Mouse (Mus musculus): ENCODE data around the gene Gpr4.

The Gpr4 gene

DNA sequence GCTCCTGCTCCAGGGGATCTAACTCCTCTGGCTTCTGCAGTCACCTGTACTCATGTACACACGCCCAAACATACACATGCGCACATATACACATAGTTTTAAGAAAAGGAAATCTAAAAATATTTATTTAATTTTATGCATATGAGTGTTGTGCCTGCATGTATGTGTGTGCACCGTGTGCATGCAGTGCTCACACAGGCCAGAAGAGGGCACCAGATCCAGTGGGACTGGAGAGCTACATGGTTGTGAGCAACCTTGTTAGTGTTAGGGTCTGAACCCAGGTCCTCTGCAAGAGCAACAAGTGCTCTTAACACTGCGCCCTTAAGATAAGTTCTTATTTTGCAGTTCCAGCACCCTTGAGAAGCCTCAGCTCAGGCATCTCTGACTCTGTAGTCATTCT is 17.7 kb upstream of the Gpr4 start:
- no peak for DNase-seq (ENCODE audit: low read depth, low spot score)

DNA sequence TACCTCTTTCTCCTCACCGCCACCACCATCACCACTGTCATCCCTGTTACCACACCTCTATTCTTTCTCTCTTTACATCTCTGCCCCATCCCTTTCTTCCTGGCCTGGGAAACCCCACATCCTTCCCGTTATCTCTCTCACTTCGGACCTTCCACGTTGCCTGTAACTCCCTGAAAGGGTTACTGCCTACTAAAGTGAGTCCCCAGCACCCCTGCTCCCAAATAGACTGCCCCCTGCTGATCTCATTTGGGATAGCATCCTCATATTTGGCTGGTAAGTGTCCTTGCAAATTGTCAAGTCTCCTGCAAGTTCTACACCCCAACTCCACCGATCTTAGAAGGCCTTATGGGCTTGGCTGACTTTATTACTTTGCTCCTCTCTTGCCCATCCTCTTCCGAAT is 15.7 kb upstream of the Gpr4 start:
- peak; percentile 66 for DNase-seq (ENCODE audit: low read depth, low spot score)

DNA sequence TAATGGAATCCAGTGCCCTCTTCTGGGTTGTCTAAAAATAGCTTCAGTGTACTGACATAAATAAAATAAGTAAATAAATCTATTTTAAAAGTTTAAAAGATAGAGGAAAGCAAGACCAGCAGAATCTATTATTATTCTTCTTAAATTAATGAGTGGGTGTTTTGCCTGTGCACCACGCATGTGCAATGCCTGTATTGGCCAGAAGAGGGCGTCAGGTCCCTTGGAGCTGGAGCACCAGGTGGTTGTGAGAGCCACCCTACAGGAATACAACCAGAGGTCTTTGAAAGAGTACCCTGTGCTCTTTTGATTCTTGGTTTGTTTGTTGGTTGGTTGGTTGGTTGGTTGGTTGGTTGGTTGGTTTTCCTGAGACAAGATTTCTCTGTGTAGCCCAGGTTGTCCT is 14.4 kb upstream of the Gpr4 start:
- peak; percentile 66 for DNase-seq (ENCODE audit: low read depth, low spot score)

GRCm38 (mm10) chr7:19201660-19202059 is 10.7 kb upstream of the Gpr4 start:
- no peak for DNase-seq (ENCODE audit: low read depth, low spot score)

- no peak for DNase-seq (ENCODE audit: low read depth, low spot score)
Observed at GRCm38 (mm10) chr7:19202065-19202850, 10.1 kb upstream of the Gpr4 start.

DNA sequence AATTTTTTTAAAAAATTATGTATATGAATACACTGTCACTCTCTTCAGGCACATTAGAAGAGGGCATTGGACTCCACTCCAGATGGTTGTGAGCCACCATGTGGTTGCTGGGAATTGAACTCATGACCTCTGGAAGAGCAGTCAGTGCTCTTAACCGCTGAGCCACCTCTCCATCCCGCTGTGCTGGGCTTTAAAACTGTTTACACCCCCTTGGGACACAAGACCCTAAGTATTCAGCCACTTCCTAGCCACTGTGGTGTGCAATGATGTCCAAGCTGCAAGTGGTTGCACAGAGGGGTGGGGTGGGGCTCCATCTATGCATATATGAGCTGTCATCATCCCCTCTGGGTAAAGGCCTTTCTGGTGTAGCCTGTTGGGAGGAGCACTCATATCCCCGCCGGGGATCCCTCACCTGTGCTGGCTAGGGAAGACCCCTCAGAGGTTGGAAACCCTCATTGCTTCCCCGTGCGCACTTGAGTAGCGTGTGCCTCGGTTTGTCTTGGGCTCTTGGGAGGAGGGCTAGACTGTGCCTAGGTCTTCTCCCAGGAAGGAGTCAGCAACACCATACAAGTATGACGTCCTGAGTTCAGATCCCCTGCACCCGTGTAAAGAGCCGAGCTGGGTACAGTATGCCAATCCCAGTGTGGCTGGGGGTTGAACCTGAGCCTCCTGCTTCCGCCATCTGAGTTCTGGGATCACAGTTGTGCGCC is 4.0 kb upstream of the Gpr4 start:
- DNase-seq (ENCODE audit: low read depth, low spot score), result no peak

DNA sequence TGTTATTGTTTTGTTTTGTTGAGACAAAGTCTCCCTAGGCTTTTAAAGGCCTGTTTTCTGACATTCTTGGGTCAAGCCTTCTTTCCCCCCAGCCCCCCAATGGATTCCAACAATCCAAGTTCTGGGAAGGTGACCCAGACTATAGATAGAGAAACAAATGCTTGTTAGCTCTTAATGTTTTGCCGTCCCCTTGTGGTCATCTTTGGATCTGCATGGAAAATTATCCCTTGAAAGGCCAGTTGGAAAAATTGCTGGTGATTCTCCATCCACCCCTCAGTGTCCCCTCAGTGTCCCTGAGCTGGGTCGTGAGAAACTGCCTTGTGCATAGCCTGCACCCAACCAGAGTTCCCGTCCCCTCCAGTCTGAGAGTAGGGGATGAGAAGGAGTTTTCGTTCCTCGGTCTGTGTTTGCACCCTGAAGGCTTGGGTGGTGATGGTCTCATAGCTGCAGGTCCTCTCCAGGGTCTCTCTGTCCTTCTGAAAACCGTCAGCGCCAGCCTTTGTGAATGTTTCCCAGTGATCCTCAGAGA is 3.3 kb upstream of the Gpr4 start:
- DNase-seq (ENCODE audit: low read depth, low spot score), result no peak

DNA sequence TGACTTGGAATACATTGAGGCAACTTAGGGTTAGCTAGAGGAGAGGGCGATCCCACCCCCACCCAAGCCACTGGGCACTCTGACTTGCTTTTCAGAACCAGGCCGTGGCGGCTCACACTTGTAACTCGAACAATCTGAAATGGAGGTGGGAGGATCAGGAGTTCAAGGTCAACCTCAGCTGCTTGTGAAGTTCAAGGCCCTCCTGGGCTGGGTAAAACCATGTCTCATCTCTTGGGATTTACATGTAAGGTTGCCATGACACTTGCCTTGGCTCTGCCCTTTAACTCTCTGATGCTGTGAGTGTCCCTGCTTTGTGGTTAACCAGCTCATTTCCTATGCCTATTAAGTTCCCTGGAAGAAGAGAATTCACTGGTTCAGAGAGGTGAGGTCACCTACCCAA is 2.8 kb upstream of the Gpr4 start:
- DNase-seq (ENCODE audit: low read depth, low spot score), result no peak

GRCm38 (mm10) chr7:19210010-19210409 is 2.3 kb upstream of the Gpr4 start:
- DNase-seq (ENCODE audit: low read depth, low spot score), result peak; percentile 33

- DNase-seq (ENCODE audit: low read depth, low spot score), result no peak
Observed at GRCm38 (mm10) chr7:19211041-19211675, 1.2 kb upstream of the Gpr4 start.

GRCm38 (mm10) chr7:19213385-19213784 is 1.0 kb downstream of the Gpr4 start:
- no peak for DNase-seq (ENCODE audit: low read depth, low spot score)

- DNase-seq (ENCODE audit: low read depth, low spot score), result no peak
Observed at GRCm38 (mm10) chr7:19214369-19214768, 2.0 kb downstream of the Gpr4 start.

DNA sequence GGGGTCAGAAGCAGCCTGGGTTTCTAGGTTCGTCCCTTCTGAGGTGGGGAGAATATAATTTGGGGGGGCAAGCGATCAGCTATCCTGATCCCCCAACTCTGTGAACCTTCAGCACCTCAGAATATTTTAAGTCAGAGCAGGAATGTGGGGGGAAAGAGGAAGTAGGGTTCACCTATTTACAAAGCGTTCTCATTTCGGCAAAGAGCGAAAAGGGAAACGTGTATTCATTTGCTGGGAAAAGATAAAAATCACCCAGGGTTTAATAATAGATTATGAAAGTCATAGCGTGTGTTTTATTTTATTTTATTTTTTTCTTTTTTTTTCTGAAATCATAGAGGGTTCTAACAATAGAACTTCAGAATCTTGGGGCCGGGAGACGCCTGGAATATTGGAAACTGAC is 2.6 kb downstream of the Gpr4 start:
- no peak for DNase-seq (ENCODE audit: low read depth, low spot score)

- no peak for DNase-seq (ENCODE audit: low read depth, low spot score)
Observed at GRCm38 (mm10) chr7:19217492-19217891, 5.2 kb downstream of the Gpr4 start.

- DNase-seq (ENCODE audit: low read depth, low spot score), result no peak
Observed at GRCm38 (mm10) chr7:19217944-19218343, 5.6 kb downstream of the Gpr4 start.

DNA sequence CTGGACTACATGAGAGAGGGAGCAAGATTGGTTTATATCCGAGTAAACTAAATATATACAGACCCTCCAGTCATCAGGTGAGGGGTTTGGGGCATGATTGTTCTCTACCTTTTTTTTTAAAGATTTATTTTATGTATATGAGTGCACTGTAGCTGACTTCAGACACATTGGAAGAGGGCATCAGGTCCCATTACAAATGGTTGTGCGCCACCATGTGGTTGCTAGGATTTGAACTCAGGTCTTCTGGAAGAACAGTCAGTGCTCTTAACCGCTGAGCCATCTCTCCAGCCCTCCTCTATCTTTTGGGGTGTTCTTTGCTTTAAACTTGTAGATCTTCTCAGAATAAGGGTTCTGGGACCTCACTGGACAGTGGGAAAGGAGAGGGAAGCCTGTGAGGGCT is 7.7 kb downstream of the Gpr4 start:
- DNase-seq (ENCODE audit: low read depth, low spot score), result no peak

GRCm38 (mm10) chr7:19222189-19222588 is 9.9 kb downstream of the Gpr4 start:
- no peak for DNase-seq (ENCODE audit: low read depth, low spot score)

DNA sequence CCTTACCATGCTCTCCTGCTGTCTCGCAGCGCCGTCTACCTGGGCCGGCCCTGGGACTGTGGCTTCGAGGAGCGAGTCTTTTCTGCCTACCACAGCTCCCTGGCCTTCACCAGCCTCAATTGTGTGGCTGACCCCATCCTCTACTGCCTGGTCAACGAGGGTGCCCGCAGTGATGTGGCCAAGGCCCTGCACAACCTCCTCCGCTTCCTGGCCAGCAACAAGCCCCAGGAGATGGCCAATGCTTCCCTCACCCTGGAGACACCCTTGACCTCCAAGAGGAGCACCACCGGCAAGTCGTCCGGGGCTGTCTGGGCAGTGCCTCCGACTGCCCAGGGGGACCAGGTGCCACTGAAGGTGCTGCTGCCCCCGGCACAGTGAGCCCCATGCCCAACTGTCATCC is 10.5 kb downstream of the Gpr4 start:
- no peak for DNase-seq (ENCODE audit: low read depth, low spot score)

GRCm38 (mm10) chr7:19224933-19225332 is 12.6 kb downstream of the Gpr4 start:
- DNase-seq (ENCODE audit: low read depth, low spot score), result no peak

GRCm38 (mm10) chr7:19226817-19227797 is 14.8 kb downstream of the Gpr4 start:
- DNase-seq (ENCODE audit: low read depth, low spot score), result peak; percentile 78

Data from CD4-positive helper T cell, adult 2 months (primary cell).